Mouse (Mus musculus): ENCODE data around the gene Abcd4.

Gene Abcd4

DNA sequence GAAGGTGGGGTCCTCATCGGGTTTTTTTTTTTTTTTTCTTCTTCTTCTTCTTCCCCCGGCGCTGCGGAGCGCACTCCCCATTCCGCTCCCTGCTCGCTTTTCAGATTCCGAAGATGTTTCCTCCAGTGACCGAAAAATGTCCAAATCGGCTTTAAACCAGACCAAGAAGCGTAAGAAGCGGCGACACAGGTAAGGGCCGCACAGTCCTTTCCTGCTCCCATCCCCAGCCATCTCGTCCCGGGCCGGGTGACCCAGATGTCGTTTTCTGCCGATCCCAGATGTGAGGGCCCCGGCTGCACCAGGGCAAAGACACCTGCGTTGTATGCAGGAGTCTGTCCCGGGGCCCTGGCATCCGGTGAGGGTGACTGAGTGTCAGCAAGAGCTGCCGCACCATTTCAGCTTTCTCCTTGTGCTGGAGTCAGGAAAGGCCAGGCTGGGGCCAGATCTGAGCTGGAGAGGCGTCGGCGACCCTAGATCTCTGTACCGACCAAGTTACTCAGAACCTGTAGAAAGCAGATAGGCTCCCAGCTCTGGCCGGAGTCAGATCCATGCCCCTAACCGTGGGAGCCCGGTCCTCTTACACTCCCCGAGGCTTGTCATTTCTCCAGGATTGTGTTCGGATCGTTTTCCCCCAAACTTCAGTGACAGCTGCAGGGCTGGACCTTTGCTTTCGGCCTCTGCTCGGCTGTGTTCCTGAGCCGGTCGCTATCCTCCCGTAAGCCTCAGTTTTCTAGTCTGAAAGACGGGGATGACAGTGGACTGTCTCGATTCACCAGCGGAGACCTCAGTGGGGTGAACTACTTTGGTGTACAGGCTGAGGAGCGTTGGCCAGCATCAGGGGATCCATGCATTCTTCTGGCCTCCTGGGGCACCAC lies 45.5 kb downstream of the Abcd4 start:
- DNase-seq (ENCODE audit: low spot score in 2 of 2): no peak

DNA sequence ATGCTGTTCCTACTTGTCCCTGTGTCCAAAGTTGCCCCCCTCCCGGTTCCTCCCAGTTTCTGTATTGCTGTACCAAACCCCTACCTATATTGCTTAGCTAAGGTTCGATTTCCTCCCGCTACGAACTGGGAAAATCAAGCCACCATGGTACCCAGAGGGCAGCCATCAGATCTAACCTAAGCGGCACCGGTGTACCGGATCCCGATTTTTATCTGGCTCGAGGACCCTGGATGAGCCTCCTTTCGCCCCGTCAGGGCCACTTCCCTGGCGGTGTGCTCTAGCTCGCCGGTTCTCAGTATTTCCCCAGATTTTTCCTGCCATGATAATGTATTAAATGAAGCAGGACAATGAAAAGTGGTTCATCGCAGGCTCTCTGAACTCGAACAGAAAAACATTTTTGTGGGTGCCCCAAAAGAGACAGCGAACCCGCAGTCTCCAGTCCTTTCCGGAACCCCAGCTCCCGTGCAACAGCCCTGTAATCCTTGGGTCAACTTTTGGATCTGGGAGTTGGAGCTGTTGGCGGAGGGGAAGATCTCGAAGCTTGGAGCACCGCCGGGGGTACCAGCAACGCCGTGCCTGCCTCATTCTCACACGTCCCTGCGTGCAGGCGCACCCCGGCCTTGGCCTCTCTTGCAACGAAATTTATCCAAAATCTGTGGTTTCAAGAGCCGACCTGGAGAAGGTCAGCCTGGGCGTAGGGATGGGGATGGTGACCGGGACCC lies 46.4 kb downstream of the Abcd4 start:
- no peak for DNase-seq (ENCODE audit: low spot score in 2 of 2)

DNA sequence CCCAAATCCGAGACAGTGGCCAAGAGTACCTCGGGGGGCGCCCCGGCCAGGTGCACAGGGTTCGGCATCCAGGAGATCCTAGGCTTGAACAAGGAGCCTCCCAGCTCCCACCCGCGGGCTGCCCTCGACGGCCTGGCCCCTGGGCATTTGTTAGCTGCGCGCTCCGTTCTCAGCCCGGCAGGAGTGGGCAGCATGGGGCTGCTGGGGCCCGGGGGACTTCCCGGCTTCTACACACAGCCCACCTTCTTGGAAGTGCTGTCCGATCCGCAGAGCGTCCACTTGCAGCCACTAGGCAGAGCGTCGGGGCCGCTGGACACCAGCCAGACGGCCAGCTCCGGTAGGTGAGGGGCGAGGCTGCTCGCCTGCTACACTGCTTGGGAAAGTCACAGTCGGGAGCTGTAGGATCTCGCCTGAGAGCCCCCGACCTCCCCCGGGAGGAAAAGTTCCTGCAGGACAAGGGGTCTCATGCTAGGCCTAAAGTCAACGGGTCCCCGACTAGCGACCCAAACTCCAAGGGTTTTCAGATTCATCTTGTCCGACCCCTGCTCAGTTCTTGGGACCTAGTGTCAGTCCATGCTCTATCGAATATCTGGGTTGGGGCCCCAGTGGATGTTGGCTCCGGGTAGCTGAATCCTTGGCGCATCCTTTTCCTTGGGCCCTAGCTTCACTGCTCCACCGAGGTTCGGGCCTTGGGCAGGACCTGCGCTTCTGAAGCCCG lies 47.1 kb downstream of the Abcd4 start:
- DNase-seq (ENCODE audit: low spot score in 2 of 2): no peak

DNA sequence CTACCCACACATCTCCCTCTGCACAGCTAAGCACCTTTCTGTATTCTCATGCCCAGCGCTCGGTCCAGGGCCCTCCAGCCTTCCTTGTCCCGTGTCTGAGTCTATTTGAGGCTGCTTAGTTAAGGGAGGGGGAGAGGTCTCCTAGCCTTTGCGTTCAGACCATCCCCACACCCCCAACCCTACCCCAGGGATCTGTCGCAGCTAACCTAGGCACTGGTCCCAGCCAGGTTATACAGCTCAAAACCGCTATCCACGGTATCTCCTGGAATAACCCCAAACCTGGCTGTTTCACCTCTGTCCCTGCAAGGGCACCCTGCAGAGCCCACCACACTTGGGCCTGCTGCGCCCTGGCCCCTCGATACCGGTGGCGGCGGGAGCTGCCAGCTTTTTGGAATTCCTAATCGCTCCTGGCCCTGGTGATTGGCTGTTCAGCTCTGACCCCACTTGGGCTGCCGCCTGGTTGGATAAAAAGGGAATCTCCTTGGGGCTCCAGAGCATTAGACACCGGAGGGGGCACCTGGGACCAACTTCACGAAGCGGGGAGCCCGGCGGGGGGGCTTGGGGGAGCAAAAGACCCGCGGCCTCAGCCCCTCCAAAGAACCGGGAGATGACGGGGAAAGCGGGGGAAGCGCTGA lies 47.8 kb downstream of the Abcd4 start, which contains the start of gene Vsx2:
Vsx2 (plus strand) TSS at position 427 of the 635 bp plus-strand sequence.
- no peak for DNase-seq (ENCODE audit: low spot score in 2 of 2)

DNA sequence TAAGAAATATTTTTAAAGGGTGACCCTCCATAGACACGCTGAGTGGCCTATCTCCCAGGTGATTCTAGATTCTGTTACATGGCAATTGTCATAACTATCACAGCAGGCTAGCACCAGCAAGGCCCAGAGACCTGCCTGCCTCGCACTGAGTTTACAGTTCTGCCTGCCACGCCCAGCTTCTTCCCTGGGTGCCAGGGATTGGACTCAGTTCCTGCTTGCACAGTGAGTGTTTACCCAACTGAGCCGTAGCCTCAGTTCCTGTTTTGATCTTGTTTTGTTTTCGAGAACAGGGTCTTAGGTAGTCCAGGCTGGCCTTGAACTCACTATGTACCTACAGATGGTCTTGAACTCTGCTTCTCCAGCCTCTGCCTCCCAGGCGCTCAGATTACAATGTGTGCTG lies 49.6 kb downstream of the Abcd4 start:
- no peak for DNase-seq (ENCODE audit: low spot score in 2 of 2)

DNA sequence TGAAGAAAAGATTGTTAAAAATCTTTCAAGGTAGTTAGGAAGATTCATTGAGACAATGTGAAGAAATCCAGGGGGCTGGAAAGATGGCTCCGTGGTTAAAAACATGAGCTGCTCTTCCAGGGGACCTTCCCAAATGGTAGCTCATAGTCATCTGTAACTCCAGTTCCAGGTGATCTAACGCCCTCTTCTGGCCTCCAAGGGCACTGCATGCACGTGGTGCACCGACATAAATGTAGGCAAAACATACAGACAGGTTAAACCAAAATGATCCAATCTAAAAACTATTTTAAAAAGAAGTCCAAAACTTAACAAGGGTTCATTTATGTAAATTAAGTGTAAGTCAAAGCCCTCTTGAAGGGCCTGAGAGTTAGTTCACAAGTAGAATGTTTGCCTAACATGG lies 54.7 kb downstream of the Abcd4 start:
- DNase-seq (ENCODE audit: low spot score in 2 of 2): no peak

DNA sequence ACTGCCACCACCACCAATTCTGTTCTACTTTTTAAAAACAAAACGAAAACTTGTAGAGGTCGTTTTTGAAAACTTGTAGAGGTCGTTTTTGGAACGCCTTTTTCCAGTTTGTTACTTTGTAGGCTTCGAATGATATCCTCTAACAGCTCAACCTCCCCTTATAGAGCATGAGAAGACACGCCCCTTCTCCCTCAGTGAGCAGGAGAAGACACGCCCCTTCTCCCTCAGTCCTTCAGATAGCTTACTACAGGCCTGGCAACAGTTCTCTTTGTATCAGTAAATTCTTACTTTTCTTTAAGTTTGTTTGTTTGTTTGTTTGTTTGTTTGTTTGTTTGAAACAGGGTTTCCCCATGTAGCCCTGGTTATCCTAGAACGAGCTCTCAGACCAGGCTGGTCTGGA lies 62.0 kb downstream of the Abcd4 start:
- DNase-seq (ENCODE audit: low spot score in 2 of 2): no peak

Data from natural killer cell, adult 2 months (primary cell).